Mouse (Mus musculus) adipose tissue, adult 10 weeks (tissue): ENCODE results near the gene Prmt6. TPM values are rescaled to one million over a fixed set of nuclear protein-coding genes. Genes with fewer than 3 reads are reported as not detected.

Experiments
- polyA plus RNA-seq: library from polyadenylated mRNA; stranded (reverse); fragments of 350-450 nt; fragmentation: Illumina TruSeq; extraction: RNeasy Lipid Tissue Mini Kit (QIAGEN cat#74804); gene quantifications from one replicate; pipeline ENCODE4 v1.2.3, GENCODE M21; 2014; ENCODE audit warnings: low read depth, low replicate concordance

The Prmt6 gene
- 9.1 TPM for polyA plus RNA-seq

DNA sequence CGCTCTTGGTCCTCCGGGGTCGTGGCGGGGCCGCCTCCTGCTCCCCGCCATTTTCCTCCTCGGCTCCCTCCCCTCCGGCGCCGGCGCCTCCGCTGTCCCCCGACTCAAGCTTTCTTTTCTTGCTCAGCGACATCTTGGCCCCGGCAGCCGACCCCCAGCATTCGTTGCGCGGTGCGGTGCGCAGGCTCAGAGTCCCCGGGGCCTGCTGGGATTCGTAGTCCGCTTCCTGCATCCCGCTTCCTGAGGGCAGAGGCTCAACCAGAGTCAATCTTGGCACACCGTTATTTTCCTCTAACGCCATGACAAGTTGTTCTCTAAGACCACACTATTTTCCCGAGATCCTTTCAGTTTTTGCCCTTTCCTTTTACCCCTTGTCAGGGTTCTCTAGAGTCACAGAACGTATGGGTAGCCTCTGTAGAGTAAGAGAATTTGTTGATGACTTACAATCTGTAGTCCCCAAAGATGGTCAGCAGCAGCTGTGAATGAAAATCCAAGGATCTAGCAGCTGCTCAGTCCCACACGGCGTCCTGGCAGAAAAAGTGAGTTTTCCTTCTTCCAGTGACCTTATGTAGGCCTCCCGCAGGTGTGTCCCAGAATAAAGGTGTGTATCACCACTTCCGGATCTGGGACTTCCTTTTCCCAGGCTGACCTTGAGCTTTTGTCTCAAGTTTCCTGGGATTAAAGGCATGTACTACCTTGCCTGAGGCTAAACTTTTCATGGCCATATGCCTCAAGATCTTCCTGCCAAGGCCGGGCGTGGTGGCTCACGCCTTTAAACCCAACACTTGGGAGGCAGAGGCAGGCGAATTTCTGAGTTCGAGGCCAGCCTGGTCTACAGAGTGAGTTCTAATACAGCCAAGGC, at the start of gene Prmt6:
TSS of gene Prmt6 (minus strand) at position 160 of the 862 bp plus-strand sequence.

Other genes with a start within 250 kb of the Prmt6 start
- 0.60 TPM for gene Ntng1, start 107.0 kb downstream of the Prmt6 start, polyA plus RNA-seq